Mouse (Mus musculus) forebrain, embryonic 14.5 days (tissue): ENCODE data around the gene Olfr1040. TPM values are rescaled to one million over a fixed set of nuclear protein-coding genes. Genes with fewer than 3 reads are reported as not detected.

Experiments used
- polyA plus RNA-seq: library from polyadenylated mRNA; unstranded; fragments of >200 nt; fragmentation: Nextera tagmentation; extraction: Ambion mirVana; gene quantifications from 2 replicates; pipeline ENCODE4 v1.2.1, GENCODE M21; 2014

The Olfr1040 gene
- polyA plus RNA-seq, 1 experiment from 2014 or later: not detected

Other genes with a start within 250 kb of the Olfr1040 start
- gene Olfr1024, start 241.7 kb downstream of the Olfr1040 start, polyA plus RNA-seq: not detected in 2 replicates
- not detected in 2 replicates for gene Olfr1025-ps1, start 231.5 kb downstream of the Olfr1040 start, polyA plus RNA-seq
- not detected in 2 replicates for gene Olfr1026, start 225.2 kb downstream of the Olfr1040 start, polyA plus RNA-seq
- not detected in 2 replicates for gene Olfr1028, start 196.3 kb downstream of the Olfr1040 start, polyA plus RNA-seq
- gene Olfr1029, start 172.8 kb downstream of the Olfr1040 start, polyA plus RNA-seq: not detected in 2 replicates
- gene Olfr1030, start 167.5 kb downstream of the Olfr1040 start, polyA plus RNA-seq: not detected in 2 replicates
- not detected in 2 replicates for gene Olfr1031, start 156.4 kb downstream of the Olfr1040 start, polyA plus RNA-seq
- gene Olfr1032, start 141.2 kb downstream of the Olfr1040 start, polyA plus RNA-seq: not detected in 2 replicates
- gene Olfr1033, start 126.1 kb downstream of the Olfr1040 start, polyA plus RNA-seq: not detected in 2 replicates
- not detected in 2 replicates for gene Olfr1034, start 100.9 kb downstream of the Olfr1040 start, polyA plus RNA-seq
- gene Olfr1036, start 72.7 kb downstream of the Olfr1040 start, polyA plus RNA-seq: not detected in 2 replicates
- not detected in 2 replicates for gene Olfr1037, start 59.3 kb downstream of the Olfr1040 start, polyA plus RNA-seq
- not detected in 2 replicates for gene Olfr1039, start 10.8 kb downstream of the Olfr1040 start, polyA plus RNA-seq
- not detected in 2 replicates for gene Olfr1042, start 15.1 kb upstream of the Olfr1040 start, polyA plus RNA-seq
- gene Olfr1043, start 20.8 kb upstream of the Olfr1040 start, polyA plus RNA-seq: not detected in 2 replicates
- gene Olfr1044, start 31.1 kb upstream of the Olfr1040 start, polyA plus RNA-seq: not detected in 2 replicates
- gene Olfr52, start 39.0 kb upstream of the Olfr1040 start, polyA plus RNA-seq: not detected in 2 replicates
- not detected in 2 replicates for gene Olfr1045, start 56.3 kb upstream of the Olfr1040 start, polyA plus RNA-seq
- not detected in 2 replicates for gene Olfr1046, start 72.6 kb upstream of the Olfr1040 start, polyA plus RNA-seq
- not detected in 2 replicates for gene Olfr1047, start 84.7 kb upstream of the Olfr1040 start, polyA plus RNA-seq
- gene Olfr1048, start 93.6 kb upstream of the Olfr1040 start, polyA plus RNA-seq: not detected in 2 replicates
- not detected in 2 replicates for gene Olfr1049, start 111.6 kb upstream of the Olfr1040 start, polyA plus RNA-seq
- gene Olfr1051, start 132.4 kb upstream of the Olfr1040 start, polyA plus RNA-seq: not detected in 2 replicates
- not detected in 2 replicates for gene Olfr1052, start 145.7 kb upstream of the Olfr1040 start, polyA plus RNA-seq
- not detected in 2 replicates for gene Olfr1053, start 168.6 kb upstream of the Olfr1040 start, polyA plus RNA-seq
- gene Olfr1054, start 188.7 kb upstream of the Olfr1040 start, polyA plus RNA-seq: not detected in 2 replicates
- not detected in 2 replicates for gene Olfr1055, start 203.6 kb upstream of the Olfr1040 start, polyA plus RNA-seq
- not detected in 2 replicates for gene Olfr1056, start 215.7 kb upstream of the Olfr1040 start, polyA plus RNA-seq
- gene Olfr1057, start 231.7 kb upstream of the Olfr1040 start, polyA plus RNA-seq: not detected in 2 replicates
- gene Olfr1058, start 241.8 kb upstream of the Olfr1040 start, polyA plus RNA-seq: not detected in 2 replicates